Mouse (Mus musculus) v-Abl transformed pro-B cells (cell line): ENCODE measurements at regions not wholly inside any gene's neighbourhood (a gene's known extent, or its start where the extent isn't known, plus 50 kb on each side); places are given as distances from the start of the nearest gene placed in this dataset.

Experiments
- in situ Hi-C, 2 experiments: fragments of 400-800 bp; cut with MboI; formaldehyde crosslinking; loops; one replicate each; pipeline ENCODE4 v1.15.1; 2025; ENCODE audit not compliant: unreplicated experiment in 2 of 2

DNA sequence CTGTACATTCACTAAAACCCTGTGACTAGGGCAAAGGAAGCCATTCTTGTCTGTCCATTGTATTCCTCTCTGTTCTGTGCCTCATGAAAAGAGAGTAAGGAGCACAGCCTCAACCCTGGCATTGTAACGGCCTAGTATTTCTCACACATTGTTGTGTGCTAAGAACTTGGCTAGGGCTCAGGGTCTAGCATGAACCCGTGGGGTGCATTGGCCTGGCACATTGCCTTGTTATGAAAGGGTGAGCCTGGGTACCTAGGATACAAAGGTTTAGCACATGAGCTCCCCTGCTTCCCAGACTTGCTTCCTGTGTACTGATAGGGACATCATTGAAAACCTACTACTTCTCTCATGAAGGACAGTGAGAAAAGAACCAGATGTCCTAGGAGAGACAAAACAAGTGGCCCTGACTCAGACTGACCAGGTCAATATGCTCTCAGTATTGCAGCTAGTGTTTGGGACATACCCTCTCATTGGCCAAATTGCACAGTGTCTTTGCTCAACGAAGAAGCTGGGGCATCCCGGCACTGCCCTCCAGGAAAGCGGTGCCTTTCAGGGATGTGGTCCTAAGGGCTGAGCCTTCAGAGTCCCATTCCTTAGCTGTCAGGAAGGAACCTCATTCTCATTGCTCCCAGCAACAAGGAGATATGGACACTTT is 298.6 kb downstream of the Glrx3 start:
- in situ Hi-C loops, result no loop called here

GRCm38 (mm10) chr7:137741702-137742101 is 304.3 kb downstream of the Glrx3 start:
- in situ Hi-C loops, result no loop called here

- in situ Hi-C loops, result no loop called here
These were observed 304.9 kb downstream of the Glrx3 start for GRCm38 (mm10) chr7:137742297-137742751.

GRCm38 (mm10) chr7:137745575-137745974 is 308.2 kb downstream of the Glrx3 start:
- in situ Hi-C loops, result no loop called here

DNA sequence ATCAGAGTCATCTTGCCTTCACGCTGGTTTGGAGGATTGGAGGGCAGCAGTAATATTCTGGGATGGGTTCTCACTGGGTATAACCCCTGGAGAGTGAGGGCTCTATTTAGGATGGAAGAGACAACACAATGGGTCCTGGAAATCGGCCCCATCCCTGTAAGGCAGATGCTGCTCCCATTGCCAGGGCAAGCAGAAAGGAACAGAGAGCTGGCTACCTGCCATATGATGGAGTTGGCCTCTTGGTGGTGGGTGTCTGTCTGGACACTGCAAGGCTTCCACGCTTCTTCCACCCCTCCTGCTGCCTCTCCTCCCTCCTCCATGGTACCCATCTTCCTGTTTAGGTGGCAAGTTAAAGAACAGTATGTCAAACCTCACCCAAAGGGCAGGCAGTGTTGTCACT is 308.6 kb downstream of the Glrx3 start:
- in situ Hi-C loops, result no loop called here

DNA sequence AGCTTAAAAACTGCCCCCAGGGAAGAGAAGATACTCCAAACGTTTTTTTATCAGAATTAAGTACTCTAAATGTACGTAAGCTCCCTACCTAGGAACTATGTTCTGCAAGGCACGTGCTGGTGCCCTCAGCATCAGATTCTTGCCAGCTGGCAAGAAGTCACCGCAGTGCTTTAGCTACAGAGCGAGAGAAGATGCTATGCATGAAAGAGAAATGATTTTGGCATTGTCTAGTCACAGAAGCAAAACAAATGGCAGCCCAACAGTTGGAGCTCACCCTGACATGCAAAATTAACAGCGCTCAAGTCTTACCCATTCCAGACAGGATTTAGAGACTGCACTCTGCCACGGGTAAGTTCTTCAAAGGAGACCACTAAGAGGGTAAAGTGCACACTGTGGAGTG is 311.5 kb downstream of the Glrx3 start:
- in situ Hi-C loops, result no loop called here

DNA sequence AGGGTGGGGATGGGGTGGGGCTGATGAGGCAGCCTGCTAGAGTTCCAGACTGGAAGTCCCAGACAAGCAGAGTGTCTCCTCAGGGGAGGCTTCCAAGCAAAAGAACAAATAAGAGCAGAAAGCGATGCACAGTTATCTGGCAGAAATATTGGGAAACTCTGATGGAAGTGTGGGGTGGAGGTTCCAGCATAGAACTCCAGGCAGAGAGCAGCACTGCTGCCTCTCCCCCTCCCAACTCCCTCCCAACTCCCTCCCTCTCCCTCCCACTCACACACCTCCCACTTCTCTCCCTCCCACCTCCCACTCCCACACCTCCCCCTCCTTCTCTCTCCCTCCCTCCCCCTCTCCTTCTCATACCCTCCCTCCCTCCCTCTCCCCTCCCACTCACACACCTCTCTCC is 313.3 kb downstream of the Glrx3 start:
- in situ Hi-C loops, result no loop called here

DNA sequence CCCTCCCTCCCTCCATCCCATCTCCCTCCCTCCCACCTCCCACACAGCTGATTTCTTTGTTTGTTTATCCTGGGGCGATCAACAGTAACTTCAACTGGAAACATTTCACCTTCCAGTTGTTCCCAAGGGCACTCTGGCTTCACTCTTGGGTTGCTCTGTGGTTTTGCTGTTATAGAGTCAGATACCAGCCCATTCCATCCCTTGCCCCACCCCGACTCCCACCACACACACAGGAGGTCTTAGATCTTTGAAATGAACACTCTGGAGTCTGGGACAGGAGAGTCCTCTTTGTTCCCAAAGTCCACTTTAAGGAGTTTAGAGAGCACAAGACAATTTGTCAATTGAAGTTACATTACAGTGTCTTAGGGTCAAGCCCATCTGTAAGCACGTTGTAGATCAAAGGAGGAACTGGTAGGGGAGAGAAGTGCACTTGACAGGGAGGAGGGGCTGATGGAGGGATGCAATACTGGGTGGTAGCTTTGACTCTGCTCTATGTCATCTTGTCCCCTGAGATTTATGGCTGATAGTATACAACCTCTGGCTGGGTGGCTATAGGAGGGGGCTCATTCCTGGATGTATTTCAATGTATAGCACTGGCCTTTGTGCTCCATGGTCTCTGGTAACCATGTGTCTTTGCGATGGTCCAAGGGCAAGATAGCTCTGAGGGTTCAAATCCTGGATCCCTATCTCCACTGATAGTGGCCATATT is 313.9 kb downstream of the Glrx3 start:
- in situ Hi-C loops, result no loop called here

DNA sequence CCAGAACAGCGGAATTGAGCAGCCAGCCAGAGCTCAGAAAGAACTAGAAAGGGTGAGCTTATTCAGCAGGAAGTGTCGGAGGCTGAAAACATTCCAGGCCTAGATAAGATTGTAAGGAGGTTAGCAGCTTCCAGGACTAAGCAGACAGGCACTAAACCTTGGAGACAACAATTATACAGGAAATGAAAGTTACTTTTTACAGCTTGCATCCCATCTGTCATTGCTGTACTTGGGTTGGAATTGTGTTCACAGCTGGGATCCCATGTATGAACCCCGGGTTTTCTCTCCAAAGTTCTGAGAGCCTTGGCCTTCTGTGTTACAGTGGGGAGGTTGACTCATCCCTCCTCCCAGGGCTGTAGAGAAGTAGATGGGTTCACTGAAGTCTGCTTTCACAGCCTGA is 328.5 kb downstream of the Glrx3 start:
- in situ Hi-C loops, result no loop called here

- in situ Hi-C loops, result no loop called here
These were observed 329.3 kb downstream of the Glrx3 start for GRCm38 (mm10) chr7:137766721-137767120.

GRCm38 (mm10) chr7:137773051-137773964 is 335.9 kb downstream of the Glrx3 start:
- in situ Hi-C loops, result no loop called here

DNA sequence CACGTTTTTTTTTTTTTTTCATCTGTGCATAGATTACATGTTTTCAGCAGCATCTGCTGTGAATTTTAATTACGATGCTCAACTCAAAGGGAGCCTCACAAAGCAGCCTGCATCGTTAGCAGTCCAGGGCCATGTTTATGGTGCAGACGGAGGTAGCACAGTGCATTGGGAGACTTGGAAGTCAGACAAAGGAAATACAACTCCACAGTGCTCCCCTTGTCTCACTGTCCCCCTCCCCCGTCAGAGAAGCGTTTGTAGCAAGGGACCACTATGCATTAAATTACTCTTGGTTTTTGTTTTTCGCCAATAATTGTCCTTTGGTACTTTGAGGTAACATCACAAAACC is 336.5 kb downstream of the Glrx3 start:
- in situ Hi-C loops, result no loop called here

GRCm38 (mm10) chr7:137783954-137784353 is 346.5 kb downstream of the Glrx3 start:
- in situ Hi-C loops, result loop anchor here in 1 of 2 experiments (10.0 kb wide), 1 partner anchor 1141 kb away; no protein-coding TSS in a partner anchor

DNA sequence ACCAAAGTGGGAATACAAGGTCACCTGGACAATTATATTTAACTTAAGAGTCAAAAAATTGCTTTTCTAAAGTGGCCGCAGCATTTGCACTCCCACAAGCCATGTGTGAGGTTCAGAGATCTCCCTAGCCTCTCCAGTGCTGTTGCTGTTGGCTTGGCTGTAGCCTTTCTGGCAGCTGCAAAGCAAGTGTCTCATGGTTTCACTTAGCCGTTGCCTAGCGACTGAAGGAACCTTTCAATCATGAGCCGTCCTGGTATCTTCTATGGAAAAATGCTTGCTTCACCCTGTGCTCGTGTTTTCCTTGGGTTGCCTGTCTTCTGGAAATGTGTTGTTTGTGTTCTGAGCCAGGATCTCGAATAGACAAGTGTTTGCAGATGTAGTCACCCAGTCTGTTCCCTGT is 367.9 kb downstream of the Glrx3 start:
- in situ Hi-C loops, result no loop called here

GRCm38 (mm10) chr7:137812839-137813238 is 375.4 kb downstream of the Glrx3 start:
- in situ Hi-C loops, result no loop called here

DNA sequence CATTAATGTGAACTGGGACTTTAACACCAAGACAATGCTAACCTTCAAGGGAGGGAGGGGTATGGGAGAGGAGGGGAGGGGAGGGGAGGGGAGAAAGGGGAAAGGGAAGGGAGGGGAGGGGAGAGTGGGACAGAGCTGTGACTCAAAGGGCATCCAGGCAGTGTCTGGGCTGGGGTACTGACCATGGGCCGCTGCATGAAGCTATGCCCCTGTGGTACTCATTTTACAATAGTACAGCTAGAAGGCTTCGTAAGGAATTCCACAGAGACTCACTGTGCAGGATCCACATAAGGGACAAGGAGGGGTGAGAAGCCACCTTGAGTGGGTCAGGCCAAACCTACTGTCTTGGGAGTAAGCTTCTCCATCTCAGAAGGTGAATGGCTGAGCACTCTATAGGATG is 403.1 kb downstream of the Glrx3 start:
- in situ Hi-C loops, result no loop called here

DNA sequence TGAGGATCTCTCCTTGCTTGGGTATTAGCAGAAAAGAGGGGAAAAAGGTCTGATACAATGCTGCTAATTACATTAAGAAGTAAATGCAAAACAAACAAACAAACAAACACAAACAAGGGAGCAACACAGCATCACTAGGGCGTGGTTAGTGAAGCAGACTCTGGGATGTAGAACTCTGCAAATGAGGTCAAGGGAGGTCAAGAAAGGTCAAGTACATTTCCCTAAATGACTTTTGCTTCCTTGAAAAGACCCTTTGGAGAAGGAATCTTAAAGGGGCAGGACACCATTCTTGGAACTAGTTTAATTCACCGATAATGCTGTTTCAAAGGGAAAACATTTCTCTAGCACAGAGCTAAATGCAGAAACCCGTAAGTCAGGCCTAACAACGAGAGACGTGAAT is 403.6 kb downstream of the Glrx3 start:
- in situ Hi-C loops, result no loop called here

DNA sequence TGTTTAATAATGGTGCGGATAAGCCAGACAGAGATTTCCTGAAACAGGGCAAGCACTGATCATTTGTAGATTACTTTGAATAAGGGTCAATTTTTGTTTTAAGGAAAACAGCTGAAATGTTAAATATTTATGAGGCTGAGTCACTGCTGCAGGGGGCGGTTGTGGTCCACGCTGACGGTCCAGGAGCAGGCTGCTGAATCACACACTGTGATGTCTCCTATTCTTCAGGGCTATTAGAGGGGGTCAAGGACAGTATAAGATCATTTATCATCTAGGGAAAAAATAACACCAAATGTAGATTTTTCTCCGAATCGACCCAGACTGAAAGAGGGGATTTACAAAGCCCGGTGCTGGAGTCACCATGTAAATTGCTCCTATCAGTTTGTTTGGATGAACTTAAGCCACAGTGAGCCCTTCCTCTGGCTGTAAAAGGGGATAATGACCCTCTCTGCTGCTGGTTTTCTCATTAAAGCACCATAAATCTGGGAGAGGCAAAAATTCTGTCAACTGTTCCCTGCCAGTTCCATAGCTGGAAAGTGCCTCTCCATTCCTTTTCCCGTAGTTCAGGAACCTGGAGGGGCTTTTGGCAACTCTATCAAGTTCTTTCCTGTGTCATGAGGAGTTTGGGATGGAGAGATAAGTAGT is 404.2 kb downstream of the Glrx3 start:
- in situ Hi-C loops, result no loop called here

DNA sequence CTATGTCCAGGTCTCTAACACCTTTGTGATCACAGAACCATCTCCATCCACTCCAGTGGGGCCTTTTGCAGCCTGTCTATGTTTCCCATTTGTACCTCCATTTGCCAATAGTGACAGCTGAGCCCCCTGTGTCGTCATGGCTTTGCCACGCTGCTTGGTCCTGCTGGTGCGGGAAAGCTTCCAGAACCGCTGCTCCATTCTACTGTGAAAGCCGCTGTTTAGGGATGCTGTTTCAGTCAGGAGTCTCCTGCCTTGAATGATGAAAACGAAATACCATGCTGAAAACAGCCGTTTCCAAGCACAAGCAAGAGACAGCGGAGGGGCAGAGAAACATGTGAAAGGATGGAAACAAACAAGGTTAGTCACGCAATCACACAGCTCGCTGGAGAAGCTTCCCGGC is 410.4 kb downstream of the Glrx3 start:
- in situ Hi-C loops, result no loop called here

DNA sequence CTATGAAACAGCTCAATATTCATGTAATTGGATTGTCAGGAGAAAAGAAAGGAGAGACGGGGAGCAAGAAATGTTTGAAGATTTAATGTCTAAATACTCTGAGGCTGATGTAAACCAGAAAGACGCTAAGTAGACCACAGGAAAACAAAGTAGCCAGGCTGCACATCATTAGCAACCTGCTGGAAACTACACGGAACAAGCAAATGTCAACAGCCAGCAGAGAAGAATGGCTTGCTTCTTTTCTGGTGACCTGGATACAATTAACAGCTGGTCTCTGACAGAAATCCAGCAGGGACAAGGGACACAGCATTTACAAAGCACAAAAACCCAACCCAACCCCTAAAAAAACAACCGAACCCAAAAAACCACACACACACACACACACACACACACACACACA is 413.6 kb downstream of the Glrx3 start:
- in situ Hi-C loops, result no loop called here

DNA sequence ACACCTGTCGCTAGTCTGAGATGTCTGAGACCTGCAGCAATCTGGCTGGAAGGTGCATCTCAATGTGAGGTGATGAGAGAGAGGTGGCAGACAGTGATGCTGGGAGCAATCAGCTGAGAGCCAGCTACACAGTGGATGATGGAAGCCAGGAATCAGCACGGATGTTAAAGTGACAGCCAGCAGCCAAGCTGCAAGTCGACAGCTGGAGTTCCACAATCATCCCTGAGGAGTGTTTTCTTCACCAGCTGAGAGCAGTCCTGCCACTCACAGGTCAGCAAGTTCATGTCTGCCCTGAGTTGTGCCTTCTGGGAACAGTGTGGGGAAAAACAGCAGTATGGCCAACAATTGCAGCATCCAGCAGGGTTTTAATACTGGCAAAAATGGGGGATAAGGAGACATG is 422.3 kb downstream of the Glrx3 start:
- in situ Hi-C loops, result no loop called here
